Mouse (Mus musculus) small intestine, adult 2 months (tissue): ENCODE data around the gene Mical3. TPM values are rescaled to one million over a fixed set of nuclear protein-coding genes. Genes with fewer than 3 reads are reported as not detected.

Experiments used
- H3K27ac ChIP-seq: fragments of 200-500 bp; 2 replicates; pipeline ENCODE4 v1.5.1; 2012; ENCODE audit warnings: low read depth, low read length, control low read depth, inconsistent platforms; ENCODE audit not compliant: insufficient read depth
- H3K27me3 ChIP-seq: fragments of 200-500 bp; 2 replicates; pipeline ENCODE4 v1.6.1; 2012; ENCODE audit warnings: mild to moderate bottlenecking, moderate library complexity, low read length, inconsistent platforms; ENCODE audit not compliant: control insufficient read depth, insufficient read depth
- H3K36me3 ChIP-seq: fragments of 200-500 bp; 2 replicates; pipeline ENCODE4 v1.6.1; 2012; ENCODE audit warnings: mild to moderate bottlenecking, low read length, control low read depth, inconsistent platforms; ENCODE audit not compliant: control insufficient read depth, insufficient read depth
- H3K4me1 ChIP-seq: fragments of 200-500 bp; 2 replicates; pipeline ENCODE4 v1.6.1; 2012; ENCODE audit warnings: low read length, inconsistent platforms, mixed read lengths; ENCODE audit not compliant: control insufficient read depth, insufficient read depth, insufficient read length
- H3K4me3 ChIP-seq: fragments of 200-500 bp; 2 replicates; pipeline ENCODE4 v1.5.1; 2012; ENCODE audit warnings: low read depth, mild to moderate bottlenecking, control low read depth, inconsistent platforms, low read length, moderate library complexity
- CTCF ChIP-seq: fragments of 200-500 bp; IDR thresholded peaks from 2 replicates; pipeline ENCODE4 v1.5.1; 2012; ENCODE audit warnings: low read depth, mild to moderate bottlenecking, control low read depth, inconsistent platforms, low read length, moderate library complexity, mixed read lengths; ENCODE audit not compliant: insufficient replicate concordance, insufficient read length; ENCODE audit errors: extremely low read depth
- POLR2A ChIP-seq: fragments of 200-500 bp; IDR thresholded peaks from 2 replicates; pipeline ENCODE4 v1.6.1; 2012; ENCODE audit warnings: low read depth, mild to moderate bottlenecking, control low read depth, inconsistent platforms, low read length, moderate library complexity
- whole genome bisulfite sequencing: fragments of 180-500 bp; shearing (Covaris S2); methylation state at CpG from one replicate; pipeline ENCODE4 v1.1.7; 2018; 5-methylcytosine and 5-hydroxymethylcytosine counted together
- polyA plus RNA-seq: library from polyadenylated mRNA; depleted of rRNA; stranded (reverse); fragments of >200 nt; gene quantifications from 2 replicates; pipeline ENCODE4 v1.2.3, GENCODE M21; 2012

Mical3 gene
- polyA plus RNA-seq, 1 experiment, result 8.9 TPM

GRCm38 (mm10) chr6:121004959-121005358, 125.8 kb downstream of the Mical3 start:
- TF ChIP-seq CTCF (no peak), POLR2A (no peak)
- H3K4me3 ChIP-seq, result no peak overlapping the region
- H3K27me3 ChIP-seq, result no peaks in the 10 kb centered on the region
- WGBS, result 62% methylated on average over 4 of the region's 4 CpGs
- H3K27ac ChIP-seq, result no peak overlapping the region
- H3K36me3 ChIP-seq, result peaks cover 20% of the 10 kb centered on the region
- peaks cover 6% of the 10 kb centered on the region for H3K4me1 ChIP-seq

- H3K27ac ChIP-seq, result no peak overlapping the region
- peaks cover 17% of the 10 kb centered on the region for H3K36me3 ChIP-seq
- 81% methylated on average over 3 of the region's 3 CpGs for WGBS
- no peak for TF ChIP-seq CTCF
- no peak for TF ChIP-seq POLR2A
- no peak overlapping the region for H3K4me3 ChIP-seq
- peaks cover 6% of the 10 kb centered on the region for H3K4me1 ChIP-seq
- H3K27me3 ChIP-seq, result no peaks in the 10 kb centered on the region
These were observed 127.8 kb downstream of the Mical3 start for GRCm38 (mm10) chr6:121002952-121003351.

- peaks cover 11% of the 10 kb centered on the region; the same call in 1 of the 2 replicates for H3K36me3 ChIP-seq
- 88% methylated on average over 8 of the region's 8 CpGs for WGBS
- no peaks in the 10 kb centered on the region for H3K4me1 ChIP-seq
- no peak overlapping the region for H3K27ac ChIP-seq
- no peak overlapping the region for H3K4me3 ChIP-seq
- H3K27me3 ChIP-seq, result no peaks in the 10 kb centered on the region
- TF ChIP-seq POLR2A (no peak), CTCF (no peak)
These were observed 130.8 kb downstream of the Mical3 start for GRCm38 (mm10) chr6:120999860-121000526.

- no peak overlapping the region for H3K27ac ChIP-seq
- TF ChIP-seq CTCF, result no peak
- TF ChIP-seq POLR2A, result no peak
- H3K27me3 ChIP-seq, result no peaks in the 10 kb centered on the region
- no peaks in the 10 kb centered on the region for H3K4me1 ChIP-seq
- H3K4me3 ChIP-seq, result no peak overlapping the region
- peaks cover 11% of the 10 kb centered on the region; the same call in 1 of the 2 replicates for H3K36me3 ChIP-seq
- WGBS, result 78% methylated on average over 5 of the region's 5 CpGs
These were observed 131.7 kb downstream of the Mical3 start for GRCm38 (mm10) chr6:120999087-120999486.

GRCm38 (mm10) chr6:120996607-120997006, 134.2 kb downstream of the Mical3 start:
- Histone ChIP-seq H3K36me3 (peaks cover 7% of the 10 kb centered on the region; the same call in 1 of the 2 replicates), H3K27ac (no peak overlapping the region), H3K4me1 (no peaks in the 10 kb centered on the region), H3K27me3 (no peaks in the 10 kb centered on the region), H3K4me3 (no peak overlapping the region)
- 94% methylated on average over 6 of the region's 6 CpGs for WGBS
- TF ChIP-seq POLR2A (no peak), CTCF (no peak)

GRCm38 (mm10) chr6:120995541-120995940, 135.3 kb downstream of the Mical3 start:
- no peak overlapping the region for H3K4me3 ChIP-seq
- no peaks in the 10 kb centered on the region for H3K27me3 ChIP-seq
- TF ChIP-seq CTCF, result no peak
- no peak for TF ChIP-seq POLR2A
- no peaks in the 10 kb centered on the region; the same call in 1 of the 2 replicates for H3K36me3 ChIP-seq
- no peak overlapping the region for H3K27ac ChIP-seq
- H3K4me1 ChIP-seq, result no peaks in the 10 kb centered on the region
- WGBS, result 38% methylated on average over 9 of the region's 9 CpGs

- TF ChIP-seq POLR2A (no peak), CTCF (no peak)
- H3K4me1 ChIP-seq, result no peaks in the 10 kb centered on the region
- no peak overlapping the region for H3K27ac ChIP-seq
- no peak overlapping the region for H3K4me3 ChIP-seq
- no peaks in the 10 kb centered on the region for H3K27me3 ChIP-seq
- WGBS, result 79% methylated on average over 6 of the region's 6 CpGs
- H3K36me3 ChIP-seq, result no peaks in the 10 kb centered on the region
These were observed 138.9 kb downstream of the Mical3 start for GRCm38 (mm10) chr6:120991857-120992256.
